Mouse (Mus musculus): Measurements from ENCODE around the gene Herc1.

Herc1 gene

DNA sequence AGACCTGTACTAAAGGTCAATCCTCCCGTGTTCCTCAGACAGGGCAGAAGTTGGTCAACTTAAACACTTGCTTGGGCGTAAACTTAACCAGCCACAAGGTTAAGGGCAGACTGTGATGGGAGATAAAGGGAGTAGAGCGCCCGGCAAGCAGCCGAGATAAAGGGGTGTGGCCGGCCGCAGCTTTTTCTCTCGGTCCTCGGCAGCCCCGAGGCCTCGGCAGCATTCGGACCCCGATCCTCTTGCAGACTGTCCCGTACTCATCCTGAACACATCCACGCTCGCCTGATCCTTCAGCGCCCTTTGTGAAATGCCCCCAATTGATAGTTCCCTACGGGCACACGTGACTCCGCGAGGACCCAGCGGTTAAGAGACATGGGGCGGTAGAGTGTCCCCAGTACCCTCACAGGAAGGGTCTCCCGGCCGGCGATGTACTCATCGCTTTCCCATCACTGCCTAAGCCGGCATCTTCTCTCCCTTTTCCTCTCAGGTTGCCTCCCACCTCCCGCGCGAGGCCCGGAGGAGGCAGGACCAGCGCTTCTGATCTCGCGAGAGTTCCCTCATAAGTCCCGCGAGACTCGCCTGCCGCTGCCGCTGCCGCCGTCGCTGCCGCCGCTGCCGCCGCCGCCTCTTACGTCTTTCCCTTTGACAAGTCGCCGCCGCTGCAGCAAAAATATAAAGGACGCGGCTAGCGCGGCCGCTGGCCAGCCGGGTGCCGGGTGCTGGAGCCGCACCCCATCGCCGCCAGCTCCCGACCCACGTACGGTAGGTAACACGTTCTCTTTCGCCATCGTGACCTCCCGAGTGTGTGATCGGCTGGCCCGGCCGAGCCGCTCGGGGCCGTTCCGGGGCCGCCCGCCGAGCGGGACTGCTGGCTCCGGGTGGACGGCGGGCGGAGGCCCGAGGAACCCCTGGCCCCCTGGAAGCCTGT is at the start of gene Herc1:
Gene Herc1 (plus strand): TSS at position 591 of the 928 bp plus-strand sequence.
- peak; percentile 97 for DNase-seq

GRCm38 (mm10) chr9:66304320-66305090 is 45.7 kb upstream of the Herc1 start:
- no peak for DNase-seq

DNA sequence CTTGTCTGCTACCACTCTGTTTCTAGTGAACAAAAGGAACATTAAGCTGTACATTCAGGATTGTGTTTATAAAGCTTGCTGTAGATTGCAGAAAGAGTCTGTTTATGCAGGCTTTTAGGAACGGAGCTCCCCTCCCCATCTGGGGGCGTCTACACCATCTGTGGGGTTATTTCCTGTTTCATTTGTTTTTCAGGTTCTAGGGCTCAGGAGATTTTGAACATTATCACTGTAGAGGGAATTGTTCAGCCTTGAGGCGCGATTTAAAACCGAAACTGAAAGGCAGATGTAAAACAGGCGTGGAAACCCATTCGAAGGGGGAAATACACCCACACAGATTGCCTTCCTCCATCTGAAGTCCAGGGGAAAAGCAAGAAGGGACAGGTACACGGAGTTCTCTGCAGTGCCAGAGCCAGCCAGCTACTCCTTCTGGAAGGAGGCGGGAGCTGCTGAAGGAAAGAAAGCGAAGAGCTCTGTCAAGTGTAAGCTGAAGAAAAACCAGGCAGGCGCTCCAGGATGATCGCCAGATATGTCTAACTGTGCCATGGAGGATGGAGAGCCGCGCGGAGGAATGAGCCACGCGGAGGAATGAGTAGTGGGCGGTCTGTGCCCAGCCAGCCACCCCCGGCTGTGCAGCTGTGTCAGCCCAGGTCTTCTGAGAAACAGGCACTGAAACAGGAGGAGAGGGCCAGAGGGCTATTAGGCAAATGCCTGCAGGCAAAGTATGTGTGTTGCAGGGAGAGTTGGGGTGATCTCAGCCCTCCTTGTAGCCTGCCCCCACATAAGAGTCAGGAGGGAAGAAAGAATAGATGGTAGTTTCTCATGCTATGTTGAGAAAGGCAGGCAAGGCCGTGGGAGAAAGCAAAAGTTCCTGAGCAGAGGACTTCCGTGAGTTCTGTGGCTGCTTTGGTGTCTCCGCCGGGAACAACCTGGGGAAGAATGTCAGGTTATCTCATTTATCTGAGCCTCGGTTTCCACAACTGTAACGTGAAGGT is 44.8 kb upstream of the Herc1 start:
- peak; percentile 17 for DNase-seq

GRCm38 (mm10) chr9:66306414-66306813 is 43.8 kb upstream of the Herc1 start:
- DNase-seq: no peak

GRCm38 (mm10) chr9:66307341-66307740 is 42.9 kb upstream of the Herc1 start:
- peak; percentile 32 for DNase-seq

- DNase-seq: no peak
These were observed 41.5 kb upstream of the Herc1 start for GRCm38 (mm10) chr9:66308741-66309140.

GRCm38 (mm10) chr9:66311458-66311857 is 38.8 kb upstream of the Herc1 start:
- DNase-seq: peak; percentile 5

DNA sequence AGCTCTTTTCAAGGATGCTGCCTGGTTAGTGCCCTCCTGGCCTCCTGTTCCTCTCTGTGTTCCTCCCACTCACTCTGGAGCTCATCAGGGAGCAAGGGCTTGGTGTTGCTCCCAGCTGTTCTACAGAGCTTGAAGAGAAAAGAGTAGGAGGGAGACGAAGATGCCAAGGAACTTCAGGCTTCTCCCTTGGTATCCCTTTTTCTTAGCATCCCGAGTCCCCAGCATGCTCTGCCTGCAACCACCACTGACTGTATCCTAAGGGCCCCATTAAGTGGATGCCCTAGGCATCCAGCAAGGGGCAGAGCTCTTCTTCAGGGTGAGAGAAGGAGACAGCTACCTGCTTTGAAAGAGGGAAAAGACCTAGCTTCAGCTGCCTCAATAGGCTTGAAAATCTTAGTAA is 33.6 kb upstream of the Herc1 start:
- no peak for DNase-seq

DNA sequence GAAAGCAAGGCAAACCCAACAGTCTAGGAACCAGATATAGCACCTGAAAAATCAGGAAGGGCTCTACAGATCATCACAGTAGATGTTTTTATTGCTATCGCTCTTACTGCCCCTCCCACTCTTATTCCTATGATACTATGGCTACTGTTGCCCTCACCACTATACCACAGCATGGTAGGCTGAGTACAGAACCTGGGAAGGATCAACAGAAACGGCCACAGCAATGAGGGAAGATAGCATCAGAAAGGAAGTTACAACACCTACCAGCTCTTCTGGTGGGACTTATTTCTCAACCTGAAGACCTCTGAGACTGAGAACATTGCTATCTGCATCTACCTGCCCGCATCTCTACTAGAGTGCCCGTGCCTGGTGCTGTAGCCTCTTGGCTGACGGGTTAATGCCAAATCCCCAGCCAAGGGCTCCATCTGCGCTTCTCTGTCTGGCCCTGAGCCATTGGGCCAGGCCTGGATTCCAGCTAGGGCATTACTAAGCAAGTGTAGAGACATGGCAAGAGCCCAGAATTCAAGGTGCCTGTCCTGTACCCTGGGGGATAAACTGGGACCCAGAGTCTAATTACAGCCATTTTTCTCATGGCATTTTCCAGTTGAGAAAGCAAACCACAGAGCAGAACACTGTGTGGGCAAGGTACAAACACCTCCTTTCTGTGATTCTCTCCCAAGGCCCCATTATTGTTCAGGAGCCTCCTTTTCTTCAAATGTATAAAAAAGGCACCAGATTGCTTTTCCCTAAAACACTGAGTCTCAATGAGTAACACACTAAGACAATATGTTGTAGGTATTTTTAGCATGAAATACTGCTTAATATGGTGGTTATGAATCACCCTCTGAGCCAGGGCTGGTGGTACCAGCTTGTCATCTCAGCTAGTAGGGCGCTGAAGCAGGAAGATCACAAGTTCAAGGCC is 28.0 kb upstream of the Herc1 start:
- DNase-seq: no peak

DNA sequence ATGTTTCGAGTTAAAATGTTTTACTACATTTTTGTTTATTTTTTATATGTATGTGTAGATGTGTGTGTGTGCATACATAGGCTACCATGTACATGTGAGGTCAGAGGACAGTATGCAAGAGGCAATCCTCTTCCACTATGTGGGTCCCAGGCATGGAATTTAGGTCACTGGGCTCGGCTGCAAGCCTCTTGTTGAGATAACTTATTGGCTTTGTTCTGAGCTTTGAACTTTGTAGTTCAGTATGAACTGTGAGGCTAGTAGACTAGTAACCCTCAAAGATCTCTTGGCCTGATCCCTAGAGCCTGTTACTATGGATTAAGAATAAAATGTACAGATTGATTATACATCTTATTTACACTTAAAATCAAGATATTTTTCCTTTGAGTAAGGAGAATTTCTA is 23.4 kb upstream of the Herc1 start:
- DNase-seq: no peak

GRCm38 (mm10) chr9:66329474-66329873 is 20.8 kb upstream of the Herc1 start:
- no peak for DNase-seq

GRCm38 (mm10) chr9:66330437-66330836 is 19.8 kb upstream of the Herc1 start:
- DNase-seq: no peak

- DNase-seq: no peak
These were observed 18.7 kb upstream of the Herc1 start for GRCm38 (mm10) chr9:66331548-66331947.

DNA sequence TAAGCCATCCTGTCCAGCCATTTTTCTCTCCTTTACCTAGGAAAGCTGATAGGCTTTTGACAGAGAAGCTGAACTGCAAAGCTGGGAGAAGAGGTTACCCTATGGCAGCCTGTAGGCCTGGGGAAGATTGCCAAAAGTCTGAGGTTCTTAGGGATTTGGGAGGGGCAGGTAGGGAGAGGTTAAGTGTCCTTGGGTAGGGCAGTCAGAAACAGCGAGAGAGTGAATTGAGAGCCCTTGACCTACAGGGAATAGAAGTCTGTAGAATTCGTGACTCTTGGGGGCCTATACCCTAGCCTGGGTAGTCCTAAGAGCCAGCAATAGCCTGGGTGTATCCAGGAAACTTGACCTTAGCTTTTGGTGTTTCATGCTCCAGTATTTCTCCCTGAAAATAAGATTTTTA is 17.9 kb upstream of the Herc1 start:
- no peak for DNase-seq

DNA sequence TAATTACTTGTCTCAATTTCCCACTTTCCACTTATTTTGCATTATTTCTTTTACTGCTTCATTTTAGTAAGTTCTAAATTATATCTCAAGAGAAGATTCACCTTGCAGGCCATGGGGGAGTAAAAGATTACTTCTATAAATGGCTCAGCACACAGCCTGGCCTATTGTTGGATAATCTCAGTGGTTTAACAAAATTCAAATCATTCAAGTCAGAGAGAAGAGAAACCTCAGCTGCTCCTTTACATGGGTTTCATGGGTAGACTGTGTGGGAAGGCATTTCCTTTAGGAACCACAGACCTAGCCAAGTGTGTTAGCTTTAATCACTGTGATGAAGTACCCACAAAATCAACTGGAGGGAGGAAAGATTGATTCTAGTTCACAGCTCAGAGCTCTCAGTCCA is 13.0 kb upstream of the Herc1 start:
- DNase-seq: no peak

GRCm38 (mm10) chr9:66338005-66338782 is 12.1 kb upstream of the Herc1 start:
- peak; percentile 26 for DNase-seq

DNA sequence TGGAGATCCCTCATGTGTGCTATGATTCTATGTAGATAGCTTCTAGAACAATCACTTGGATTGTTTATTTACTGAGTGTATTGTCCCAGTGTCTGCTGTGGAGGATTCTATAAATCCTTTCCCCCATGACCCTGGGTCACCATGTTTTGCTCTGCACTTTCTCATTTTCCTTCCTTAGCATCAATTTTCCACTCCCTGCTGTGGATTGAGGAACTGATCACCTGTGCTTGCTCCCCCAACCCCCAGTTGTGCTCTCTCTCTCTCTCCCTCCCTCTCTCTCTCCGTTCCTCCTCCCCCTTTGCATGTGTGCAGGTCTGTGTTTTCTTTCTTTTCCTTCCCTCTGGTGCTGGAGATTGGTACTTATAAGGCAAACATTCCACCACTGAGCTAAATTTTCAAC is 10.5 kb upstream of the Herc1 start:
- DNase-seq: no peak

DNA sequence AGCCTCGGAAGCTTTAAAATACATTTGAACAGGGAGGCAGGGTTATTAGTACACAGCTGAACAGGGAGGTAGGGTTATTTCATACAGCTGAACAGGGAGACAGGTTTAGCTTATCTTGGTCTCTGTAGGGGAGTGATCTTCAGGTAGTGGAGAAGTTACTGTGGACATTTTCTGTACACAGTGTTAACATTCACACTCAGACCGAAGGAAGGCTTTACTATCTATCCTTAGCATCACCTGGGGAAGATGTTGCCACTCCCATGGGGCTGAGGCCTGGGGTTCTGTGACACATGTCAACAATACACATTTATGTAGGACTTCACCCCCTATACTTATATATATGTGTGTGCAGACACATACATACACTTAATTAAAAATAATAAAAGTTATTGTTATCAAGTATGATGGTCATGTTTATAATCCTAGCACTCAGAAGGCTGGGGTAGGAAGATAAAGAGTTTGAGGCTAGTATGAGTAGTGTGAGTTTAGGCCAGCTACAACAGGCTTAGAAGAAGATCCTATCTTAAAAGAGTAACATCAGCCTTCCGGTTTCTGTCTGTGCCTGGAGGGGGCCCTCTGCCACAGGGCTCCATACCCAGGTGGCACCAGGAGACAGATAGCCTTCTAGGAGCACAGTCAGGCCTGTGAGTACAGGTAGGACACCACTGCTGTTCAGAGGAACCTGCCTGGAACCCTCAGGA is 9.7 kb upstream of the Herc1 start:
- DNase-seq: no peak

DNA sequence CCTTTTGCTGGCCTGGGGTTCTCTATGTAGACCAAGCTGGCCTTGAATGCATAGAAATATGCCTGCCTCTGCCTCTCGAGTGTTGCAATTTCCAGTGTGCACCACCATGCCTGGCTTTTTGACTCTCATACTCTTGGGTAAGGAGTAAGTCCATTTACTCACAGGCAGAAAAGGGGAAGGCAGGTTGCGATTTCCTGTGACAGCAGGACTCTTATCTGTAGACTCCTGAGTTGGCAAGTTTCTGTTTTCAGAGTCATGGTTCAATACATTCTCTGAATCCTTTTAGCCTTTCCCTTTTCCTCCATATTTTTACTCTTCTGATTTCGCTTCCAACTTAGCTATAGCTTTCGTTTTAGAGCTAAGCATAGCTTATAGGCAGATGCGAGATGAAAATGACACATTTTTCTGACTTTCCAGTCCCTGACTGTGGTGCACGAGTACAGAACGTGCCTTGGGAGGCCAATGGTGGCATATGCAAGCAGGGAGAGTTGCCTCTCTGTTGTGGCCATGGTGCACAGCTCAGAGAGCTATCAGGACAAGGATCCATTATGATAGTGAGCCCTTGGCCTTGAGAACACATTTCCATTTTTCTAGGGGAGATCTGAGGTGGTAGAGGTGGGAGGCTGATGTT is 2.7 kb upstream of the Herc1 start:
- DNase-seq: no peak

All from lung, postnatal 14 days (tissue).